Mouse (Mus musculus) stomach, embryonic 14.5 days (tissue): ENCODE data around the gene Rab25. TPM values are rescaled to one million over a fixed set of nuclear protein-coding genes. Genes with fewer than 3 reads are reported as not detected.
A peak's percentile ranks its signal among the peaks of the same experiment; 100 is the strongest.

Experiments used
- ATAC-seq: fragments of 200-750 bp; cut with Nextera tagmentation; 2 replicates; pipeline ENCODE4 v1.8.0; 2017; ENCODE audit warnings: low read depth, moderate TSS enrichment; ENCODE audit not compliant: insufficient number of reproducible peaks, insufficient read depth, low FRiP score
- H3K27ac ChIP-seq: fragments of 300-500 bp; sonication (generic); 2 replicates; pipeline ENCODE4 v1.5.1; 2014; ENCODE audit warnings: mild to moderate bottlenecking, low read length, moderate library complexity, mixed read lengths
- H3K27me3 ChIP-seq: fragments of 300-500 bp; sonication (generic); 2 replicates; pipeline ENCODE4 v1.6.1; 2014; ENCODE audit warnings: low read length, control low read depth, mixed read lengths; ENCODE audit not compliant: control insufficient read depth, insufficient read depth
- H3K36me3 ChIP-seq: fragments of 300-500 bp; sonication (generic); 2 replicates; pipeline ENCODE4 v1.6.1; 2014; ENCODE audit warnings: mild to moderate bottlenecking, control low read depth, low read length, moderate library complexity, mixed read lengths; ENCODE audit not compliant: control insufficient read depth, insufficient read depth
- H3K4me1 ChIP-seq: fragments of 300-500 bp; sonication (generic); 2 replicates; pipeline ENCODE4 v1.6.1; 2014; ENCODE audit warnings: low read length, control low read depth, mixed read lengths; ENCODE audit not compliant: control insufficient read depth, insufficient read depth
- H3K4me2 ChIP-seq: fragments of 300-500 bp; sonication (generic); replicated peaks from 2 replicates; pipeline ENCODE4 v1.6.1; 2014; ENCODE audit warnings: low read depth, low read length, control low read depth
- H3K4me3 ChIP-seq: fragments of 300-500 bp; sonication (generic); 2 replicates; pipeline ENCODE4 v1.5.1; 2014; ENCODE audit warnings: low read depth, low read length, control low read depth
- H3K9ac ChIP-seq: fragments of 300-500 bp; sonication (generic); replicated peaks from 2 replicates; pipeline ENCODE4 v1.6.1; 2014; ENCODE audit warnings: low read depth, mild to moderate bottlenecking, control low read depth, low read length, moderate library complexity, mixed read lengths
- H3K9me3 ChIP-seq: fragments of 300-500 bp; sonication (generic); 2 replicates; pipeline ENCODE4 v1.6.1; 2016; ENCODE audit warnings: low read depth, low read length, control low read depth; ENCODE audit not compliant: control insufficient read depth
- WGBS: fragments of 180-500 bp; shearing (Covaris S2); extraction: QIAGEN DNeasy Blood & Tissue Kit; methylation state at CpG from one replicate; pipeline ENCODE4 v1.1.7; 2014; 5-methylcytosine and 5-hydroxymethylcytosine counted together
- polyA plus RNA-seq: library from polyadenylated mRNA; unstranded; fragments of >200 nt; fragmentation: Nextera tagmentation; extraction: Ambion mirVana; gene quantifications from 2 replicates; pipeline ENCODE4 v1.2.1, GENCODE M21; 2014

Rab25 gene
- polyA plus RNA-seq, 1 experiment from 2014 or later: 57.0 TPM

GRCm38 (mm10) chr3:88510421-88511289 lies 37.4 kb downstream of the Rab25 start:
- 46% methylated on average over 13 of the region's 13 CpGs for WGBS
- Histone ChIP-seq H3K4me2 (peak overlapping the region; percentile 45), H3K9ac (0 out of 2 replicates have a peak overlapping the region, but pooled peaks have one; percentile 33), H3K4me3 (peak overlapping the region; percentile 27), H3K4me1 (peaks cover 31% of the 10 kb centered on the region), H3K9me3 (no peaks in the 10 kb centered on the region), H3K27me3 (no peaks in the 10 kb centered on the region), H3K27ac (peak overlapping the region; percentile 84), H3K36me3 (no peaks in the 10 kb centered on the region)
- ATAC-seq: no peak

- peak; percentile 95 for ATAC-seq
- H3K9ac ChIP-seq: 0 out of 2 replicates have a peak within 1 kb of the TSS, but pooled peaks have one; percentile 33
- H3K27ac ChIP-seq: peak within 1 kb of the TSS; percentile 84
- WGBS: 1% methylated on average over 31 of the region's 31 CpGs
- peaks cover 31% of the 10 kb centered on the region for H3K4me1 ChIP-seq
- H3K4me2 ChIP-seq: peak within 1 kb of the TSS; percentile 45
- H3K9me3 ChIP-seq: no peaks in the 10 kb centered on the region
- H3K36me3 ChIP-seq: no peaks in the 10 kb centered on the region
- H3K27me3 ChIP-seq: no peaks in the 10 kb centered on the region
- H3K4me3 ChIP-seq: peak within 1 kb of the TSS; percentile 27
These were observed 38.2 kb downstream of the Rab25 start, which contains the start of gene Lmna for GRCm38 (mm10) chr3:88509692-88510420. Gene Lmna (minus strand): TSS chr3:88509956.

DNA sequence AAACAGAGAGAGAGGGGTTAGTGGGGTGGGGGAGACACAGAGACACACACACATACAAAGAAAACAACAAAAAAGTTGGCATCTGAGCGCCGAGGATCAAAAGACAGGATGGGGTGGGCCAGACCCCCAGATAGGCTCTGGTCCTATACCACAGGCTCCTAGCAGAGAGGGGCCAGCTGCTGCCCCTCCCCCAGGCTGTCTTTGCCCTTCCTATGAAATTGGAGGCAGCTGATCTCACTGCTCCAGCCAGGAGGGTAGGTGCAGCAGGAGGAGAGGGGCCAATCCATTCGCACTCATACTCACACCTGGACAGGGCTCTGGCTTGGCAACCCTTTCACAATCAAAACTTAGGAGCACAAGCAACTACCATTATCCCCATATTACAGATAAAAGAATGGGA lies 38.9 kb downstream of the Rab25 start:
- H3K4me3 ChIP-seq: peak overlapping the region; percentile 27; the same call in 1 of the 2 replicates
- H3K36me3 ChIP-seq: no peaks in the 10 kb centered on the region
- 57% methylated on average over 3 of the region's 3 CpGs for WGBS
- H3K9ac ChIP-seq: no peak overlapping the region
- no peak; the same call in 1 of the 2 replicates for ATAC-seq
- no peaks in the 10 kb centered on the region for H3K27me3 ChIP-seq
- H3K27ac ChIP-seq: peak overlapping the region; percentile 84
- no peaks in the 10 kb centered on the region for H3K9me3 ChIP-seq
- peaks cover 32% of the 10 kb centered on the region for H3K4me1 ChIP-seq
- H3K4me2 ChIP-seq: peak overlapping the region; percentile 45

DNA sequence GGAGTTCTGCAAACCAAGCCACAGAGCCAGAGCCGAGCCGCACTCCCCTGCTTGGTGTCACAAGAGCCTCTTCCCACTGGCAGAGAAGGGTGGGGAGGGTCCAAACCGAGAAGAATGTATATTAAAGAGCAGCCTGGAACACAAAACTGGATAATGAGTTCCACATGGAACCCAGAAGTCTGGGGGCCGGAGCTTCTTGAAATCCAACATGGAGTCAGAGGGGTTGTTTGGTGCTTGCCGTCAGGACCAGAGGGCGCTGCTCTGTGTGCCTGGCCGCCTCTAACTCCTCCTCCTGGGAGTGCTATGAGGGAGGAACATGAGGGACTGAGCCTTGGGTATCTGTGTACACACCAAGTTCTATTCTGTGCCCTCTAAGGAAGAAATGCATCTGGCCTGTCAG lies 42.3 kb downstream of the Rab25 start:
- no peaks in the 10 kb centered on the region for H3K27me3 ChIP-seq
- H3K4me2 ChIP-seq: no peak overlapping the region
- no peaks in the 10 kb centered on the region for H3K36me3 ChIP-seq
- no peak overlapping the region for H3K4me3 ChIP-seq
- no peak overlapping the region for H3K27ac ChIP-seq
- H3K4me1 ChIP-seq: peaks cover 26% of the 10 kb centered on the region; the same call in 1 of the 2 replicates
- H3K9ac ChIP-seq: no peak overlapping the region
- no peak for ATAC-seq
- 48% methylated on average over 7 of the region's 7 CpGs for WGBS
- no peaks in the 10 kb centered on the region for H3K9me3 ChIP-seq

DNA sequence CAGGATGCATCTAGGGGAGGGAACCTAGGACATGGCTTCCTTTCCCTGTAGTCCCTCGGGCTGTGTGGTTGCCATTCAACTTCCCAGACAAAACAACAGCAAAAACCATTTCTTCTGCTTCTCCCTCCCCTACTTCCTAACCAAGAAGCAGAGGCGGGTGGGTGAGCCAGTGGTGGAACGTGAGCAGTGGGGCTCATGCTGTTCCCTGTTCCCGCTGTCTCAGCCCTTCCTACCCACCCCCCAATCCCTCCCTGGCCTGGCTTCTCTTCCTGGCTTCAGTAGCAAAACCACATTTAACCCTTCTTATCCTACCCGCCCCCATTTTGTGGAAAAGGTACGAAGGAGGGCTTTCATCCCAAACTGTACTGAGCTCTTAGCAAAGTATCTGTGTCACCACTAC lies 43.0 kb downstream of the Rab25 start:
- Histone ChIP-seq H3K9ac (no peak overlapping the region), H3K36me3 (no peaks in the 10 kb centered on the region), H3K27ac (no peak overlapping the region), H3K27me3 (no peaks in the 10 kb centered on the region), H3K4me3 (no peak overlapping the region), H3K4me2 (no peak overlapping the region), H3K9me3 (no peaks in the 10 kb centered on the region), H3K4me1 (peaks cover 27% of the 10 kb centered on the region; the same call in 1 of the 2 replicates)
- no peak for ATAC-seq
- 71% methylated on average over 6 of the region's 6 CpGs for WGBS

GRCm38 (mm10) chr3:88503881-88504746 lies 44.0 kb downstream of the Rab25 start:
- Histone ChIP-seq H3K36me3 (no peaks in the 10 kb centered on the region), H3K4me1 (peaks cover 22% of the 10 kb centered on the region; the same call in 1 of the 2 replicates), H3K9me3 (no peaks in the 10 kb centered on the region), H3K27ac (peak overlapping the region; percentile 82; the same call in 1 of the 2 replicates), H3K27me3 (no peaks in the 10 kb centered on the region), H3K4me2 (peak overlapping the region; percentile 99; the same call in 1 of the 2 replicates), H3K9ac (no peak overlapping the region), H3K4me3 (no peak overlapping the region)
- WGBS: 41% methylated on average over 8 of the region's 8 CpGs
- ATAC-seq: no peak

DNA sequence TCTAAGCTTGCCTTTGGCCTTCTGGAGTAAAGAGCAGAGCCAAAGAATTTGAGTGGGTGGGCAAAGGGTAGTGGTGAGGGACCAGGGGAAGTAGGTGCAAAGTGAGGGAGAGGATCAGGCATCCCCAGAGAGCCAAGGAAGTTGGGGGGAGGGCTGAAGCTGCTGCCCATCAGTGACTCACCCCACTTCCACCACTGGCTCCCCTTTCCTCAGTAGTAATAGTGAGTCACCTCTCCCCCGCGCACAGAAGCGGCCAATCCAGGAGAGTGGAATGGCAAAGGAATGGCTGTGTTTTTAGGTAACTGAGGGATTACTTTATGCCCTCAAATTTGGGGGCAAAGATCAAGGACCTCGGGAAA lies 44.6 kb downstream of the Rab25 start:
- ATAC-seq: peak; percentile 10; the same call in 1 of the 2 replicates
- 26% methylated on average over 4 of the region's 4 CpGs for WGBS
- peaks cover 22% of the 10 kb centered on the region; the same call in 1 of the 2 replicates for H3K4me1 ChIP-seq

More for the DNA sequence above, 44.6 kb downstream of the Rab25 start:
- H3K4me3 ChIP-seq: peak overlapping the region; percentile 88; the same call in 1 of the 2 replicates
- peak overlapping the region; percentile 99 for H3K4me2 ChIP-seq
- H3K9me3 ChIP-seq: no peaks in the 10 kb centered on the region
- peak overlapping the region; percentile 82 for H3K27ac ChIP-seq
- H3K27me3 ChIP-seq: no peaks in the 10 kb centered on the region
- no peaks in the 10 kb centered on the region for H3K36me3 ChIP-seq
- peak overlapping the region; percentile 81; the same call in 1 of the 2 replicates for H3K9ac ChIP-seq
